Mouse (Mus musculus) stomach, postnatal 0 days (tissue): ENCODE measurements around the gene Myom1. TPM values are rescaled to one million over a fixed set of nuclear protein-coding genes. Genes with fewer than 3 reads are reported as not detected.
"Not testable (repeated sequence)": the region's sequence is repeated elsewhere in the genome, so short reads cannot be mapped to it uniquely, and the experiment has no call there.

Source experiments
- ATAC-seq: fragments of 200-750 bp; cut with Nextera tagmentation; 2 replicates; pipeline ENCODE4 v1.8.0; 2017; ENCODE audit not compliant: low FRiP score, low TSS enrichment
- DNase-seq: peaks from one replicate; pipeline ENCODE4 v3.0.0-alpha.2; 2016; ENCODE audit warnings: low spot score
- H3K27ac ChIP-seq: fragments of 300-500 bp; sonication (generic); replicated peaks from 2 replicates; pipeline ENCODE4 v1.5.1; 2014; ENCODE audit warnings: mild to moderate bottlenecking, control low read depth
- H3K27me3 ChIP-seq: fragments of 300-500 bp; sonication (generic); 2 replicates; pipeline ENCODE4 v1.6.1; 2014; ENCODE audit warnings: low read length; ENCODE audit not compliant: control insufficient read depth, insufficient read depth
- H3K36me3 ChIP-seq: fragments of 300-500 bp; sonication (generic); 2 replicates; pipeline ENCODE4 v1.6.1; 2014; ENCODE audit warnings: low read length, mixed read lengths; ENCODE audit not compliant: control insufficient read depth, insufficient read depth
- H3K4me1 ChIP-seq: fragments of 300-500 bp; sonication (generic); replicated peaks from 2 replicates; pipeline ENCODE4 v1.6.1; 2014; ENCODE audit warnings: antibody characterized with exemption; ENCODE audit not compliant: control insufficient read depth, insufficient read depth
- H3K4me2 ChIP-seq: fragments of 300-500 bp; sonication (generic); replicated peaks from 2 replicates; pipeline ENCODE4 v1.6.1; 2014; ENCODE audit warnings: low read depth, mild to moderate bottlenecking, control low read depth, moderate library complexity
- H3K4me3 ChIP-seq: fragments of 300-500 bp; sonication (generic); 2 replicates; pipeline ENCODE4 v1.5.1; 2014; ENCODE audit warnings: low read depth, low read length, control low read depth
- H3K9ac ChIP-seq: fragments of 300-500 bp; sonication (generic); 2 replicates; pipeline ENCODE4 v1.6.1; 2014; ENCODE audit warnings: mild to moderate bottlenecking, low read length, control low read depth, mixed read lengths
- H3K9me3 ChIP-seq: fragments of 300-500 bp; sonication (generic); 2 replicates; pipeline ENCODE4 v1.6.1; 2016; ENCODE audit warnings: low read length; ENCODE audit not compliant: control insufficient read depth
- CTCF ChIP-seq: IDR thresholded peaks from 2 replicates; pipeline ENCODE4 v1.5.1; 2016; ENCODE audit warnings: antibody characterized with exemption, low read depth, mild to moderate bottlenecking, moderate library complexity
- EP300 ChIP-seq: optimal IDR thresholded peaks from 2 replicates; pipeline ENCODE3; 2016; ENCODE audit warnings: antibody characterized with exemption
- WGBS: fragments of 180-500 bp; shearing (Covaris S2); extraction: QIAGEN DNeasy Blood & Tissue Kit; methylation state at CpG from one replicate; pipeline ENCODE4 v1.1.7; 2014; 5-methylcytosine and 5-hydroxymethylcytosine counted together
- polyA plus RNA-seq: library from polyadenylated mRNA; unstranded; fragments of >200 nt; fragmentation: Nextera tagmentation; extraction: Ambion mirVana; gene quantifications from 2 replicates; pipeline ENCODE4 v1.2.1, GENCODE M21; 2015

Myom1 gene
- polyA plus RNA-seq, 1 experiment from 2014 or later, result 9.8 TPM

GRCm38 (mm10) chr17:70968606-70969191, 33.7 kb upstream of the Myom1 start:
- H3K27me3 ChIP-seq, result no peaks in the 10 kb centered on the region

GRCm38 (mm10) chr17:70971206-70971605, 31.2 kb upstream of the Myom1 start:
- TF ChIP-seq CTCF (no peak), EP300 (no peak)
- H3K4me2 ChIP-seq, result no peak overlapping the region
- H3K27ac ChIP-seq, result no peak overlapping the region
- no peak overlapping the region for H3K9ac ChIP-seq
- WGBS, result 66% methylated on average over 11 of the region's 11 CpGs
- ATAC-seq, result no peak
- H3K4me3 ChIP-seq, result no peak overlapping the region
- peaks cover 8% of the 10 kb centered on the region for H3K36me3 ChIP-seq
- no peaks in the 10 kb centered on the region for H3K4me1 ChIP-seq
- no peaks in the 10 kb centered on the region for H3K27me3 ChIP-seq
- no peak for DNase-seq
- no peaks in the 10 kb centered on the region for H3K9me3 ChIP-seq

More at GRCm38 (mm10) chr17:70968606-70969191, 33.7 kb upstream of the Myom1 start:
- H3K36me3 ChIP-seq, result peaks cover 3% of the 10 kb centered on the region; the same call in 1 of the 2 replicates
- H3K27ac ChIP-seq, result no peak overlapping the region
- H3K4me3 ChIP-seq, result no peak overlapping the region
- TF ChIP-seq CTCF (peak; percentile 86), EP300 (no peak)
- H3K9me3 ChIP-seq, result no peaks in the 10 kb centered on the region
- DNase-seq (peak; percentile 37), ATAC-seq (peak; percentile 56)
- 15% methylated on average over 8 of the region's 8 CpGs for WGBS
- no peaks in the 10 kb centered on the region for H3K4me1 ChIP-seq
- H3K4me2 ChIP-seq, result no peak overlapping the region
- H3K9ac ChIP-seq, result no peak overlapping the region

- H3K27me3 ChIP-seq, result no peaks in the 10 kb centered on the region
- DNase-seq, result no peak
- no peak overlapping the region for H3K9ac ChIP-seq
- no peaks in the 10 kb centered on the region for H3K9me3 ChIP-seq
- TF ChIP-seq CTCF (no peak), EP300 (no peak)
- no peak overlapping the region for H3K4me2 ChIP-seq
- no peak overlapping the region for H3K4me3 ChIP-seq
- H3K36me3 ChIP-seq, result peaks cover 8% of the 10 kb centered on the region
- H3K27ac ChIP-seq, result no peak overlapping the region
- no peaks in the 10 kb centered on the region for H3K4me1 ChIP-seq
- no peak for ATAC-seq
- WGBS, result 82% methylated on average over 9 of the region's 9 CpGs
Measured at GRCm38 (mm10) chr17:70973398-70973797, 29.0 kb upstream of the Myom1 start.

GRCm38 (mm10) chr17:70974065-70974464, 28.4 kb upstream of the Myom1 start:
- not testable (repeated sequence) for H3K27me3 ChIP-seq, H3K36me3 ChIP-seq, H3K9me3 ChIP-seq, DNase-seq, H3K9ac ChIP-seq, ATAC-seq, H3K27ac ChIP-seq, H3K4me3 ChIP-seq, H3K4me1 ChIP-seq, H3K4me2 ChIP-seq
- WGBS, result 91% methylated on average over 14 of the region's 14 CpGs

- Histone ChIP-seq H3K9me3 (no peaks in the 10 kb centered on the region), H3K36me3 (peaks cover 10% of the 10 kb centered on the region), H3K4me1 (no peaks in the 10 kb centered on the region), H3K27ac (no peak overlapping the region), H3K9ac (no peak overlapping the region), H3K4me3 (no peak overlapping the region), H3K27me3 (no peaks in the 10 kb centered on the region), H3K4me2 (no peak overlapping the region)
- WGBS, result 92% methylated on average over 6 of the region's 6 CpGs
- TF ChIP-seq CTCF (peak; percentile 55), EP300 (no peak)
- DNase-seq, result no peak
- ATAC-seq, result no peak
Measured at GRCm38 (mm10) chr17:70977799-70978198, 24.6 kb upstream of the Myom1 start.

- WGBS, result 77% methylated on average over 20 of the region's 20 CpGs
- Histone ChIP-seq H3K4me1 (no peaks in the 10 kb centered on the region), H3K9me3 (no peaks in the 10 kb centered on the region), H3K36me3 (peaks cover 10% of the 10 kb centered on the region; the same call in 1 of the 2 replicates), H3K27ac (no peak overlapping the region), H3K9ac (no peak overlapping the region), H3K27me3 (no peaks in the 10 kb centered on the region), H3K4me2 (no peak overlapping the region), H3K4me3 (no peak overlapping the region)
- TF ChIP-seq CTCF (peak; percentile 59), EP300 (no peak)
- ATAC-seq, result peak; percentile 30; the same call in 1 of the 2 replicates
- no peak for DNase-seq
Measured at GRCm38 (mm10) chr17:70979345-70980223, 22.8 kb upstream of the Myom1 start.
